Mouse (Mus musculus): ENCODE measurements around the gene Cmbl.

DNA sequence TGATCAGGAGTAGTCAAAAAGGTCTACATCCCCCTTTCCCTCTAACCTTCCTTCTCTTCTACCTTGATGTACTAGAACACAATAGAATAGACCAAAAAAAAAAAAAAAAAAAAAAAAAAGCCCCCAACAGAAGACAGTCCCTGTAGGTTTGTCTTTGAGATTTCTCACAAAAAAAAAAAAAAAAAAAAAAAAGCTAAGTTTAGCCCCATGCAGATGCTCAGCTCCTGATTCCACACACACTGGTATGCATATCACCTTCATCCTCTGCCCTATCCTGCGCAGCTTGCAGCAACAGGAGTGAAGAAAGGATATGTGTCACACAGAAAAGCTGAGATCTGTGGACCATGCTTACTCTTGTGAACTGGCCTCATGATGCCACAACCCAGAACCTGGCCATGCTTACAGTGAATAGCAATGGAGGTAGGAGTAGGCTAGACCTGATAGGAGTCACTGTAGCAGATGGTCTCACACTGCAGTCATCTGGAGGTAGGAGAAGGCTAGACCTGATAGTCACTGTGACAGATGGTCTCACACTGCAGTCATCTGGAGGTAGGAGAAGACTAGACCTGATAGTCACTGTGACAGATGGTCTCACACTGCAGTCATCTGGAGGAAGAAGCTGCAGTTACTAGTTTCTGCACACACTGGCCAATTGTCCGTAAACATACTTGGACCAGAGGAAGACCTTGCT, 32.7 kb upstream of the Cmbl start:
- TF ChIP-seq CTCF (IDR thresholded peaks at IDR 0.05; ENCODE audit: low read depth, low read length) = no peak
- no peak for TF ChIP-seq POLR2A (IDR thresholded peaks at IDR 0.05; ENCODE audit: borderline replicate concordance, low read depth, low read length)

Measured in bone marrow macrophage, adult 2 months (primary cell).